Mouse (Mus musculus): ENCODE data around the gene Pdzd3.

Gene Pdzd3

GRCm38 (mm10) chr9:44250445-44250844 is 826 bp downstream of the Pdzd3 start:
- DNase-seq (ENCODE audit: low spot score in 2 of 2), result no peak

GRCm38 (mm10) chr9:44249181-44250146 is 1.8 kb downstream of the Pdzd3 start:
- DNase-seq (ENCODE audit: low spot score in 2 of 2), result peak in 1 of 2 experiments; percentile 45

GRCm38 (mm10) chr9:44247907-44248306 is 3.4 kb downstream of the Pdzd3 start:
- no peak for DNase-seq (ENCODE audit: low spot score in 2 of 2)

GRCm38 (mm10) chr9:44243621-44244020 is 7.7 kb downstream of the Pdzd3 start:
- no peak for DNase-seq (ENCODE audit: low spot score in 2 of 2)

- no peak for DNase-seq (ENCODE audit: low spot score in 2 of 2)
These were observed 9.9 kb downstream of the Pdzd3 start for GRCm38 (mm10) chr9:44241418-44241817.

GRCm38 (mm10) chr9:44240911-44241310 is 10.4 kb downstream of the Pdzd3 start:
- DNase-seq (ENCODE audit: low spot score in 2 of 2), result no peak

GRCm38 (mm10) chr9:44240399-44240798 is 10.9 kb downstream of the Pdzd3 start, which contains the start of gene Ccdc153:
TSS of gene Ccdc153 (plus strand) at chr9:44240676.
- no peak for DNase-seq (ENCODE audit: low spot score in 2 of 2)

- DNase-seq (ENCODE audit: low spot score in 2 of 2), result no peak
These were observed 11.8 kb downstream of the Pdzd3 start for GRCm38 (mm10) chr9:44239447-44239846.

GRCm38 (mm10) chr9:44238501-44239190 is 12.6 kb downstream of the Pdzd3 start:
- no peak for DNase-seq (ENCODE audit: low spot score in 2 of 2)

GRCm38 (mm10) chr9:44237128-44237527 is 14.1 kb downstream of the Pdzd3 start:
- DNase-seq (ENCODE audit: low spot score in 2 of 2), result no peak

- no peak for DNase-seq (ENCODE audit: low spot score in 2 of 2)
These were observed 14.7 kb downstream of the Pdzd3 start for GRCm38 (mm10) chr9:44236601-44237000.

GRCm38 (mm10) chr9:44234479-44235427 is 16.5 kb downstream of the Pdzd3 start:
- DNase-seq (ENCODE audit: low spot score in 2 of 2), result no peak

GRCm38 (mm10) chr9:44233802-44234478 is 17.3 kb downstream of the Pdzd3 start, which contains the start of gene Cbl:
TSS of gene Cbl (minus strand) at chr9:44234049.
- peak; percentile 97 to 99 for DNase-seq (ENCODE audit: low spot score in 2 of 2)

- no peak for DNase-seq (ENCODE audit: low spot score in 2 of 2)
These were observed 18.1 kb downstream of the Pdzd3 start for GRCm38 (mm10) chr9:44233021-44233801.

- DNase-seq (ENCODE audit: low spot score in 2 of 2), result no peak
These were observed 19.7 kb downstream of the Pdzd3 start for GRCm38 (mm10) chr9:44231609-44232008.

GRCm38 (mm10) chr9:44225993-44226392 is 25.3 kb downstream of the Pdzd3 start:
- no peak for DNase-seq (ENCODE audit: low spot score in 2 of 2)

- no peak for DNase-seq (ENCODE audit: low spot score in 2 of 2)
These were observed 37.7 kb downstream of the Pdzd3 start for GRCm38 (mm10) chr9:44213538-44213937.

- no peak for DNase-seq (ENCODE audit: low spot score in 2 of 2)
These were observed 38.9 kb downstream of the Pdzd3 start for GRCm38 (mm10) chr9:44212406-44212805.

GRCm38 (mm10) chr9:44209416-44209815 is 41.9 kb downstream of the Pdzd3 start:
- no peak for DNase-seq (ENCODE audit: low spot score in 2 of 2)

- DNase-seq (ENCODE audit: low spot score in 2 of 2), result no peak
These were observed 43.4 kb downstream of the Pdzd3 start for GRCm38 (mm10) chr9:44207840-44208239.

Data from frontal cortex, postnatal 25 days (tissue).